Mouse (Mus musculus): ENCODE measurements around the gene Ndufv3.
A peak's percentile ranks its signal among the peaks of the same experiment; 100 is the strongest.
"Not testable (repeated sequence)": the region's sequence is repeated elsewhere in the genome, so short reads cannot be mapped to it uniquely, and the experiment has no call there.

Gene Ndufv3

GRCm38 (mm10) chr17:31512593-31512992, 7.3 kb upstream of the Ndufv3 start:
- no peak for DNase-seq

- DNase-seq: no peak
Observed at GRCm38 (mm10) chr17:31514696-31515095, 5.2 kb upstream of the Ndufv3 start.

- no peak for DNase-seq
Observed at GRCm38 (mm10) chr17:31519344-31519945, 470 bp upstream of the Ndufv3 start.

DNA sequence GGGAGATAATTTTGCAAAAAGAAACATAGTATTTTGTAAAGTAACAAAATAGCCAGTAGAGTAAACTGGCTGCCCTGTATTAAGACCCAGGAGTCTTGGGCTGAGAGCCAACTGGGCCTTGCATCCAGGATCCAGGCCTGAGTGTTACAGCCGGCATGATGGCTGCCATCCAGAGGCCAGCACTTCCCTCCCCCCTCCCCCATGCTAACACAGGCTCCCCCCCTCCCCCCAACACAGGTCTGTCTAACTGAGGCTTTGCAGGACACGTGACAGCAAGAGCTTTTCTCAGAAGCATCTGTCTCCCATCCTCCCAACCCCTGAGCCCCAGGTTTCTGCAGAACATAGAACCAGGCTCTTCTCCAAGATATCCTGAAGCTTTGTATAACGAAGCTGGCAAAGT, 980 bp downstream of the Ndufv3 start:
- peak; percentile 74 for DNase-seq

DNA sequence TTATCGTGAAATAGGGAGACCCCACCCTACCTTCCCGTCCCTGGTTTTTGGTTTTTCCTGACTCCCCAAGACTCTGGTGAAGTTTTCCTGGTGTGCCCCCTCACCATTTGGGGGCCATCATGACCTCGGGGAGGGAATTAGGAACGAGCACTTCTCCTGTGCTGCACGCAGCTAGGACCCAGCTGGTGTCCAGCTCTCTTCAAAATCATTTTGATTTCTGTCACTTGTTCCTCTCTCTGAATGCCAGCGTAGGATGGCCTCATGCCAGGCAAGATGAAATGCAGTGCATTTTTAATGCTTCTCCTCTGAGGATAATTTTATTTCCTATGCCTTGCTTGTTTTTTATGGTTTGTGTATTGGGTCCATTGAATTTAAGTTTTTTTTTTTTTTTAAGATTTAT, 2.0 kb downstream of the Ndufv3 start:
- DNase-seq: no peak

GRCm38 (mm10) chr17:31525114-31525513, 5.2 kb downstream of the Ndufv3 start:
- DNase-seq: no peak

DNA sequence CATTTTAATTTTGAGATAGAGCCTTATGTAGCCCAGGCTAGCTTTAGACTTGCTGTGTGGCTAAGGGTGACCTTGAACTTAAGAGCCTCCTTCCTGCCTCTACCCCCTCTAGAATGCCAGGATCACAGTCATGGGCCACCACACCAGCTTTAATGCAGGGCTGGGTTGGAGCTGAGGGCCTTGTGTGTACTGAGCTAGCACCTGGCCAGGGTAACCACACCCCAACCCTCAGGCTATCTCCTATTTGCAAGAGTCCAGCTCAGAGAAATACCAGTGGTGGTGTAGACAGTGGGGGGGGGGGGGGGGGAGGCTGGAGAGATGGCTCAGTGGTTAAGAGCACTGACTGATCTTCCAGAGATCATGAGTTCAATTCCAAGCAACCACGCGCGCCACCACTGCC, 5.9 kb downstream of the Ndufv3 start:
- no peak for DNase-seq

DNA sequence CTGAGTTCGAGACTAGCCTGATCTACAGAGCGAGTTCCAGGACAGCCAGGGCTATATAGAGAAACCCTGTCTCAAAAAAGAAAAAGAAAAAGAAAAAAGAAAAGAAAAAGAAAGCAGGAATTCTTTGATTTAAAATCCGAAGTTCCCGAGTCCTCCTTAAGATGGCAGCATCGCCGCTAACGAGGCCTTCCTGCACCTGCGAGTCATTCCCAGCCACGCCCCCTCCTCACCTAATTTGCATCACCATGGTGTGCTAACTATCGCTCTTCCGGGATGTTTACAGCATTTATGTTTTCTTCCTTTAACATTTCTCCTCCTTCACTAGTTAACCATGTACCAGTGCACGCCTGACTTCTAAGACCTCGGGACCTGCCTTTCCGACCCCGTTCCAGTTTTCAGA, 9.4 kb downstream of the Ndufv3 start:
- no peak for DNase-seq

- no peak for DNase-seq
Observed at GRCm38 (mm10) chr17:31531441-31532158, 11.7 kb downstream of the Ndufv3 start.

DNA sequence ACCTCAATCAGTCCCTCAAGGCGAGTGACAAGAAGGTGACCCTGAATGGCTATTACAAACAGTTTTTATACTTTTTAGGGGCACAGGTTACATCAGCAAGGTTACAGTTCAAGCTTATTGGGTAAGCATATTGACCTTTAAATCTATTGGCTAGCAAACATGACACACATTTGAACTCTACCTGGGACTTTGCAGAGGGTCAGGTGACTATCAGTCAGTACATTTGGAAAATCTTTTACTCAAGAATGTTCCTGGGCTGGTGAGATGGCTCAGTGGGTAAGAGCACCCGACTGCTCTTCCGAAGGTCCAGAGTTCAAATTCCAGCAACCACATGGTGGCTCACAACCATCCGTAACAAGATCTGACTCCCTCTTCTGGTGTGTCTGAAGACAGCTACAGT, 12.4 kb downstream of the Ndufv3 start:
- DNase-seq: not testable (repeated sequence)

DNA sequence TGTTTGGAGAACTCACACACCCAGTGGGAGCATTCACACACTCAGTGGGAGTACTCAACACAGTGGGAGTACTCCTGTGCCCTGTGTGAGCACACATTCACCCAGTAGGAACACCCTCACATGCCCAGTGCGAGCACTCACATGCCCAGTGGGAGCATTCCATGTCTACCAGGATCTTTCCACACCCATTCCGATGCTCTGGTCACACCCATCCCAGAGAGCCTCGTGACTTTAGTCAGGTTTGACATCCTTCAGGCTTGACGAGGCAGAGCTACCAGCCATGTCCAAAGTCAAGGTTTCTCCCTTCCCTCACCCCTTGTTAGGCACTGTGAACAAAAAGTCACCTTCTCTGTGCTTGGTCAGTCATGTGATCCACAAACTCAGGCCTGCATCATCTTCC, 15.4 kb downstream of the Ndufv3 start:
- no peak for DNase-seq

DNA sequence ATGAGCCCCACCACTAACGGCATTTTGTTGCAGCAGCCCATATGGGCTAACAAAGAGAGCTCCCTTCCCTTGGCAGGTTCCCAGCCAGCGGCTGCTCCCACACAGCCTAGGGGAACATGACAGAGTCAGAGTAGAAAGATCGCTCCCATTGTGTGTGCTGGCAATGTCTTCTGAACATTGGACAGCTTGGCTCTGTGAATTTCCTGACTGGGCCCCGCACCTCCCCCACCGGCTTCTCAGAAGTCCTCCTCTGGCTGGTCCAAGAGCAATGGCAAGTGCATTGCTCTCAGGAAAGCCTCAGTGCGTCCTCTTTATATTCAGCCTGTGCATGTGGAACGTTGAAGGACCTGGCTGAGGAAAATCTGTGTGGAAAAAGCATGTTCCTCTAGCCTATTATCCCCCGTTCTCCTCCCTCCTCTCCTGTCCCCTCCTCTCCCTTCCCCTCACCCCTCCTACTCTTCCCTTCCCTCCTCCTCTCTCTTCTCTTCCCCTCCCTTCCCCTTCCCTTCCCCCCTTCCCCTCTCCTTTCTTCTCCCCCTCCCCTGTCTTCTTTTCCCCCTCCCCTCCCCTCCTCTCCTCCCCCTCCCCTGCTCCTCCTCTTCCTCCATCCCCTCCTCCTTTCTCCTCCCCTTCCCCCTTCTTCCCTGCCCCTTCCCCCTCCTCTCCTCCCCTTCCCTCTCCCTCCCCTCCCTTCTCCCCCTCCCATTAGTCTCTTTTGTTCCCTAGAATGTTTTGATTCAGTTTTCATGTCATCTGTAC, 16.1 kb downstream of the Ndufv3 start:
- DNase-seq: no peak

DNA sequence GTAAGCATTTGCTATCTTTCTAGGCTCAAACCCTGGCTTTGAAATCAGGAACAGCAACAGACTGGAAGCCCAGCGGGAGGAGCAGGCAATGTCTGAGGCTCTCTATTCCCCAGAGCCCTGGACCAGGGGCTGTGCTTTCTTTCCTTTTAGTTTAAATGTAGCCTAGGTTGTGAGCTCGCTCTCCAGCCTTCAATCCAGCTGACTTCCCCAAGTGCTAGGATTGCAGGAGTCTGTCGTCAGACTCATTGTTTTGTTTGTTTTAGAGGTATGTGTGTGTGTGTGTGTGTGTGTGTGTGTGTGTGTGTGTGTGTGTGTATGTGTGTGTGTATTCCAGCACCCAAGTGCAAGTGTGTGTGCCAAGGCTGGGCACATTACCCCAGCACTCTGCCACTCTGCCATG, 20.2 kb downstream of the Ndufv3 start:
- no peak for DNase-seq

GRCm38 (mm10) chr17:31540809-31541459, 21.0 kb downstream of the Ndufv3 start:
- no peak for DNase-seq

DNA sequence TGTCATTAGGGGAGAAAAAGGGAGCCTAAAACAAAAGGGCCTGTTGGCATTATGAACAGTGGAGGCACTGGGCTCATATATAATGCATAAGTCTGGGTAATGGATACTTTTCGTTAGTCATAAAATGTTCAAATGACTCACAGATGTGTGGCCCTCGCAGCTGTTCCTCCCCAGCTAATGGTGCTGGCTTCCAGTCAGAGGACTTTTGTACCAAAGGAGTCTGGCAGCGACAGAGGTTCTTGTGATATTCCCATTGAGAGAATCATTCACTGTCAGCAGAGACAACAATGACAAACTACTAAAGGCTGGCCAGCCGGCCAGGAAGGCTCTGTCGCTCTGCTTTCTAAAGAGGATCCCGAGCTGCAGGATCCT, 21.5 kb downstream of the Ndufv3 start:
- no peak for DNase-seq

DNA sequence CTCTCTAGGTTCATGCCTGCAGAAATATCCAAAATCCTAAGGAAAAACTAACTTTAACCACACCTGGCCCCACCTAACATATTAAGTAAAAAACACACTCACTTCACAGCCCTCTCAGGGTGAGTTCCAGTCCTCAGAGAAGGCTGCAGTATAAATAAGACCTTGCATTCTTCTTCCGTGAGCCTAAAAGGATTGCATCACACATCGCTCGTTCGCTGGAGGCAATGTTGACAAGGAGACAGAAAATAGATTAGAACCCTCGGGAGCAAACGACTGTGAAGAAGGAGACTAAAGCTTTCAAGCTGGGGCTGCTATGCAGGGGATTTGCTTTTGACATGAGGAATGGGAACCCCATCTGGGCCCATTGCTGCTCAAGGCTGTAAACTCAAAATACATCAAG, 23.7 kb downstream of the Ndufv3 start:
- DNase-seq: no peak

GRCm38 (mm10) chr17:31546444-31547196, 26.7 kb downstream of the Ndufv3 start:
- DNase-seq: no peak

DNA sequence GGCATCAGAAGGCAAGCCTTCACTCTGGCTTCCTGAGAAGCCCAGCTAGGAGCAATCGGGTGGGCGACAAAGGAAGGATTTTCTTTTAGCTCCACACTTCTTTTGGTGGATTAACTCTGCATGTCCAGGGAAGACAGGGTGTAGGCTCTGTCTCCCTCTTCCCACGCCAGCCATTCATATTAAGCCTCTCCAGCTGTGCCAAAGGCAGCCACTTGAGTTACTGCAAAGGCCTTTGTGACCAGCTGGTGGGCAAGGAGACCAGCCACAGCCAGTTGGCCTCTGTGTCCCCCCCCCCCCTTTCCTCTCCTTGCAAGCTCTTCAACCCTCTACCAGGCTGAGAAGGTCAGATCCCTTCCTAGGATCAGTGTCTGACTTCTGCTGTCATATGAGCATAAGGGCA, 28.1 kb downstream of the Ndufv3 start:
- no peak for DNase-seq

GRCm38 (mm10) chr17:31549389-31549788, 29.5 kb downstream of the Ndufv3 start:
- DNase-seq: no peak

- DNase-seq: not testable (repeated sequence)
Observed at GRCm38 (mm10) chr17:31552601-31553000, 32.7 kb downstream of the Ndufv3 start.

GRCm38 (mm10) chr17:31556253-31556652, 36.3 kb downstream of the Ndufv3 start:
- no peak for DNase-seq

DNA sequence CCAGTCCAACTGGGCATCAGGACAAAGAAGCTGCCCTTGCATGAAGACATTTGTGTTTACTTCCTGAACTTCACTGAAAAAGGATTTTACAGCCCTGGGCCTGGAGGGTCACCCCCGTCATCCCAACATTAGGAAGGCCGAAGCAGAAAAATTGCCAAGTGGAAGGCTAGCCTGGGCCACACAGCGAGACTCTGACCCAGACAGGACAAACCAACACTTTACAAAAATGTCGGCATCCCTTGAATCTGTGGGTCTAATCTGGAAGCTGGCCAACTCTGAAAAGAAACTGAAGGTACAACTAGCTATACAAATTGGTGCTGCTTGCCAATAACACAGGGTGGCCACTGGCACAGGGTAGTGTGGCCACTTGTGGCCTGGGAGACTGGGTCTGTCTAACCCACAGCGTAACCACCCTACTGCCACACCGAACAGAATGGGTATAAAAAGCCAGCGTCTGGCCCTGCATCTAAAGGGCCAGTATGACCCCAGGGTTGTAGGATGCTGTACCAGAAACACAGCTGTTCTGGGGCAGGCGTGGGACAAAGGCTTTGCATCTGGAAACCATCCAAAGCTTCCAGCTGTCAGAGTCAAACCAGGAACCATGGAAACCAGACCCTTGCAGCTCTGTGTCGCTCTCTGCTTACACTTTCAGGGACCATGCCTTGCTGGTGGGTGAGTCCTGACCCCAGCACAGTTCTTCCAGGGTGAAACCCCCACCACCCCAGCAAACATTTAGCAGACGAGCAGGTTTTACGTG, 37.4 kb downstream of the Ndufv3 start:
- DNase-seq: no peak
